Mouse (Mus musculus) megakaryocyte, embryonic 14.5 days (primary cell): ENCODE measurements around the gene Ampd2.

Experiments used
- FLI1 ChIP-seq: IDR thresholded peaks from 2 replicates; pipeline ENCODE4 v1.6.1; 2012; ENCODE audit warnings: low read length, inconsistent platforms, mixed read lengths
- GATA1 ChIP-seq: IDR thresholded peaks from 3 replicates; pipeline ENCODE4 v1.6.1; 2012; ENCODE audit warnings: mixed read lengths, low read length, inconsistent platforms, borderline replicate concordance

GRCm38 (mm10) chr3:108089916-108090315, 3.5 kb upstream of the Ampd2 start:
- TF ChIP-seq GATA1 (no peak), FLI1 (no peak)
